In the genomic region with DNA sequence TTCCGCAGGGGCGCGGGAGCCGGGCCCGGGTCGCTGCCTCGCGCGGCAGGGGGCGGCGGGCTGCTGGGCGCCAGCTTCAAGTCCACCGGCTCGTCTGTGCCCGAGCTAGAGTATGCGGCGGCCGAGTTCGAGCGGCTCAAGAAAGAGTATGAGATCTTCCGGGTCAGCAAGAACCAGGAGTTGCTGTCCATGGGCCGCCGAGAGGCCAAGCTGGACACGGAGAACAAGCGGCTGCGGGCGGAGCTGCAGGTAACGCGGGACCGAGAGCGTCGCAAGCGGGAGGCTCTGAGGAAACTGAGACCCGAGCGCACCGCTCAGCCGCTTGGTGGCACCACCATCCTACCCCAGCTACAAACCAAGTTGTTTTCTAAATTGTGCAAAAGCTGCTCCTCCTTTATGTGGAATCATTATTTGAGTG, we compare ENCODE assay signal across 8 mouse cellular contexts. TPM values are rescaled to one million over a fixed set of nuclear protein-coding genes. Genes with fewer than 3 reads are reported as not detected.
DNase-seq lines count a peak whose midpoint lies in the region; ATAC-seq lines count a peak whose summit lies in the region.

No protein-coding gene starts in this region.

- peak overlapping the region; percentile 73 for H3K9ac ChIP-seq in heart, embryonic 11.5 days (ENCODE audit: low read depth, low read length)
- H3K9ac ChIP-seq in forebrain, embryonic 12.5 days, result peak overlapping the region; percentile 68
- H3K9ac ChIP-seq in kidney, embryonic 14.5 days (ENCODE audit: low read depth, low read length), result peak overlapping the region; percentile 70
- H3K9ac ChIP-seq in liver, embryonic 16.5 days (ENCODE audit: low read depth, low read length), result peak overlapping the region; percentile 53
- H3K9ac ChIP-seq in neural tube, embryonic 13.5 days, result peak overlapping the region; percentile 73

- DNase-seq in heart, adult 11 months, result no peak
- peak; percentile 55 for DNase-seq in WW6 (ENCODE audit: low read depth, low spot score)
- DNase-seq in thymus, postnatal 10 days (ENCODE audit: low spot score in 2 of 2), result peak; percentile 50 to 67

- no peaks in the 10 kb centered on the region for H3K9me3 ChIP-seq in heart, embryonic 11.5 days (replicated peaks; ENCODE audit: control insufficient read depth, low read length)
- H3K9me3 ChIP-seq in forebrain, embryonic 12.5 days, result no peaks in the 10 kb centered on the region
- H3K9me3 ChIP-seq in kidney, embryonic 14.5 days (ENCODE audit: control insufficient read depth, low read length), result no peaks in the 10 kb centered on the region
- H3K9me3 ChIP-seq in liver, embryonic 16.5 days (replicated peaks; ENCODE audit: control insufficient read depth, low read length), result no peaks in the 10 kb centered on the region
- no peaks in the 10 kb centered on the region for H3K9me3 ChIP-seq in neural tube, embryonic 13.5 days

- no peaks in the 10 kb centered on the region for H3K36me3 ChIP-seq in heart, embryonic 11.5 days (ENCODE audit: control insufficient read depth, insufficient read depth, low read length)
- H3K36me3 ChIP-seq in forebrain, embryonic 12.5 days (replicated peaks), result peaks cover 6% of the 10 kb centered on the region; the same call in 1 of the 2 replicates
- peaks cover 7% of the 10 kb centered on the region; the same call in 1 of the 2 replicates for H3K36me3 ChIP-seq in kidney, embryonic 14.5 days (ENCODE audit: control insufficient read depth, insufficient read depth, low read length)
- H3K36me3 ChIP-seq in liver, embryonic 16.5 days (ENCODE audit: control insufficient read depth, insufficient read depth), result no peaks in the 10 kb centered on the region
- H3K36me3 ChIP-seq in neural tube, embryonic 13.5 days, result no peaks in the 10 kb centered on the region; the same call in 1 of the 2 replicates

- H3K27me3 ChIP-seq in heart, embryonic 11.5 days (ENCODE audit: control insufficient read depth, insufficient read depth, low read length), result no peaks in the 10 kb centered on the region
- H3K27me3 ChIP-seq in forebrain, embryonic 12.5 days, result peaks cover 12% of the 10 kb centered on the region; the same call in 1 of the 2 replicates
- no peaks in the 10 kb centered on the region for H3K27me3 ChIP-seq in kidney, embryonic 14.5 days (ENCODE audit: control insufficient read depth, insufficient read depth, low read length)
- H3K27me3 ChIP-seq in liver, embryonic 16.5 days (ENCODE audit: control insufficient read depth, insufficient read depth, low read depth, low read length), result peaks cover 4% of the 10 kb centered on the region; the same call in 1 of the 2 replicates
- H3K27me3 ChIP-seq in neural tube, embryonic 13.5 days, result peaks cover 7% of the 10 kb centered on the region; the same call in 1 of the 2 replicates

- WGBS in heart, embryonic 11.5 days (ENCODE audit: insufficient replicate concordance), result under 1% methylated on average over 37 of the region's 37 CpGs
- under 1% methylated on average over 37 of the region's 37 CpGs for WGBS in forebrain, embryonic 12.5 days
- under 1% methylated on average over 33 of the region's 37 CpGs for WGBS in kidney, embryonic 14.5 days
- under 1% methylated on average over 37 of the region's 37 CpGs for WGBS in liver, embryonic 16.5 days (ENCODE audit: insufficient replicate concordance)
- under 1% methylated on average over 37 of the region's 37 CpGs for WGBS in neural tube, embryonic 13.5 days

- peak overlapping the region; percentile 65 for H3K4me3 ChIP-seq in heart, embryonic 11.5 days (ENCODE audit: low read depth, low read length)
- H3K4me3 ChIP-seq in forebrain, embryonic 12.5 days (replicated peaks), result peak overlapping the region; percentile 67
- peak overlapping the region; percentile 73 for H3K4me3 ChIP-seq in kidney, embryonic 14.5 days (ENCODE audit: low read length)
- peak overlapping the region; percentile 69 for H3K4me3 ChIP-seq in liver, embryonic 16.5 days (ENCODE audit: low read depth, low read length)
- H3K4me3 ChIP-seq in neural tube, embryonic 13.5 days, result peak overlapping the region; percentile 69

- H3K27ac ChIP-seq in heart, embryonic 11.5 days (ENCODE audit: low read depth, low read length), result peak overlapping the region; percentile 58; the same call in 1 of the 2 replicates
- H3K27ac ChIP-seq in forebrain, embryonic 12.5 days, result peak overlapping the region; percentile 77
- H3K27ac ChIP-seq in kidney, embryonic 14.5 days (ENCODE audit: low read depth, low read length), result peak overlapping the region; percentile 74; the same call in 1 of the 2 replicates
- 0 out of 2 replicates have a peak overlapping the region, but pooled peaks have one; percentile 42 for H3K27ac ChIP-seq in liver, embryonic 16.5 days (ENCODE audit: low read length)
- H3K27ac ChIP-seq in neural tube, embryonic 13.5 days (replicated peaks), result peak overlapping the region; percentile 84

- H3K4me2 ChIP-seq in heart, embryonic 11.5 days, result peak overlapping the region; percentile 82
- H3K4me2 ChIP-seq in forebrain, embryonic 12.5 days, result peak overlapping the region; percentile 65
- peak overlapping the region; percentile 65 for H3K4me2 ChIP-seq in kidney, embryonic 14.5 days (replicated peaks; ENCODE audit: low read depth, low read length)
- H3K4me2 ChIP-seq in liver, embryonic 16.5 days (ENCODE audit: low read depth, low read length), result peak overlapping the region; percentile 79
- H3K4me2 ChIP-seq in neural tube, embryonic 13.5 days, result peak overlapping the region; percentile 65

- ATAC-seq in heart, embryonic 11.5 days (replicated peaks; ENCODE audit: insufficient number of reproducible peaks, low FRiP score, low TSS enrichment), result peak; percentile 51
- peak; percentile 67 for ATAC-seq in forebrain, embryonic 12.5 days (ENCODE audit: low FRiP score)
- ATAC-seq in kidney, embryonic 14.5 days (ENCODE audit: low FRiP score, low TSS enrichment), result peak; percentile 58
- ATAC-seq in liver, embryonic 16.5 days (ENCODE audit: low read depth), result peak; percentile 31
- peak; percentile 57 for ATAC-seq in neural tube, embryonic 13.5 days (ENCODE audit: low read depth)

- peaks cover 11% of the 10 kb centered on the region for H3K4me1 ChIP-seq in heart, embryonic 11.5 days (ENCODE audit: control insufficient read depth, insufficient read depth, low read length)
- H3K4me1 ChIP-seq in forebrain, embryonic 12.5 days, result peaks cover 11% of the 10 kb centered on the region
- H3K4me1 ChIP-seq in kidney, embryonic 14.5 days (ENCODE audit: control insufficient read depth, insufficient read depth, low read length), result peaks cover 4% of the 10 kb centered on the region; the same call in 1 of the 2 replicates
- peaks cover 8% of the 10 kb centered on the region for H3K4me1 ChIP-seq in liver, embryonic 16.5 days (ENCODE audit: control insufficient read depth, low read depth, low read length)
- peaks cover 23% of the 10 kb centered on the region for H3K4me1 ChIP-seq in neural tube, embryonic 13.5 days (replicated peaks)

RNA-seq across cellular contexts. Expression of gene Nphp3, which starts 0.6 kb away (rescaled TPM):
- 4.1 and 5.0 TPM in 2 replicates for polyA plus RNA-seq in heart, embryonic 11.5 days (2014; fragmentation: Nextera tagmentation; extraction: Ambion mirVana)
- 6.2 and 6.6 TPM in 2 replicates for polyA plus RNA-seq in forebrain, embryonic 12.5 days (2016; fragmentation: Nextera tagmentation; extraction: Ambion mirVana)
- polyA plus RNA-seq in kidney, embryonic 14.5 days (2014; fragmentation: Nextera tagmentation; extraction: Ambion mirVana), result 4.5 and 7.3 TPM in 2 replicates
- 0.90 and 1.2 TPM in 2 replicates for polyA plus RNA-seq in liver, embryonic 16.5 days (2015; fragmentation: Nextera tagmentation; extraction: Ambion mirVana)
- polyA plus RNA-seq in neural tube, embryonic 13.5 days (2015; fragmentation: Nextera tagmentation; extraction: Ambion mirVana), result 3.1 and 3.3 TPM in 2 replicates

RNA-seq across cellular contexts. Expression of gene Gm28305, which starts 37.5 kb away (rescaled TPM):
- not detected in 2 replicates for polyA plus RNA-seq in heart, embryonic 11.5 days (2014; fragmentation: Nextera tagmentation; extraction: Ambion mirVana)
- polyA plus RNA-seq in forebrain, embryonic 12.5 days (2016; fragmentation: Nextera tagmentation; extraction: Ambion mirVana), result not detected in 2 replicates
- polyA plus RNA-seq in kidney, embryonic 14.5 days (2014; fragmentation: Nextera tagmentation; extraction: Ambion mirVana), result not detected in 2 replicates
- polyA plus RNA-seq in liver, embryonic 16.5 days (2015; fragmentation: Nextera tagmentation; extraction: Ambion mirVana), result not detected in 2 replicates
- not detected in 2 replicates for polyA plus RNA-seq in neural tube, embryonic 13.5 days (2015; fragmentation: Nextera tagmentation; extraction: Ambion mirVana)
